Mouse (Mus musculus) myocyte (in vitro differentiated cells): ENCODE results near the gene Ces2g. TPM values are rescaled to one million over a fixed set of nuclear protein-coding genes. Genes with fewer than 3 reads are reported as not detected.

ENCODE experiments used
- H3K27me3 ChIP-seq: one replicate; pipeline ENCODE4 v1.6.1; 2011; ENCODE audit not compliant: control insufficient read depth, insufficient read depth, insufficient read length
- H3K36me3 ChIP-seq: one replicate; pipeline ENCODE4 v1.6.1; 2011; ENCODE audit not compliant: control insufficient read depth, insufficient read depth
- H3K4me2 ChIP-seq: one replicate; pipeline ENCODE4 v1.6.1; 2011; ENCODE audit warnings: low read depth, control low read depth
- H3K4me3 ChIP-seq: one replicate; pipeline ENCODE4 v1.5.1; 2011; ENCODE audit warnings: mild to moderate bottlenecking, control low read depth, moderate library complexity
- H3K79me2 ChIP-seq: one replicate; pipeline ENCODE4 v1.6.1; 2011; ENCODE audit not compliant: control insufficient read depth, insufficient read depth
- H3ac ChIP-seq: one replicate; pipeline ENCODE4 v1.6.1; 2011; ENCODE audit not compliant: control insufficient read depth, insufficient read length
- CEBPB ChIP-seq: IDR thresholded peaks from 2 replicates; pipeline ENCODE4 v1.6.1; 2011; ENCODE audit warnings: mild to moderate bottlenecking, moderate library complexity; ENCODE audit not compliant: poor library complexity, insufficient read depth, severe bottlenecking
- E2F4 ChIP-seq: IDR thresholded peaks from one replicate; pipeline ENCODE4 v1.6.1; 2011; ENCODE audit warnings: mild to moderate bottlenecking, control low read depth, moderate library complexity; ENCODE audit not compliant: insufficient read depth
- MAX ChIP-seq: IDR thresholded peaks from one replicate; pipeline ENCODE4 v1.6.1; 2011; ENCODE audit warnings: low read depth, mild to moderate bottlenecking, control low read depth
- MYOD1 ChIP-seq, 3 experiments: IDR thresholded peaks; one replicate each; pipeline ENCODE4 v1.6.1; 2011; ENCODE audit warnings: control low read depth in 2 of 3, low read depth in 2 of 3, mild to moderate bottlenecking in 2 of 3, moderate library complexity in 1 of 3; ENCODE audit not compliant: insufficient read length in 2 of 3, control insufficient read depth in 1 of 3
- MYOG ChIP-seq, 3 experiments: IDR thresholded peaks; one replicate each; pipeline ENCODE4 v1.6.1; 2011; ENCODE audit warnings: control low read depth in 2 of 3, low read depth in 2 of 3, mild to moderate bottlenecking in 2 of 3; ENCODE audit not compliant: insufficient read length in 2 of 3, control insufficient read depth in 1 of 3, insufficient read depth in 1 of 3
- POLR2A ChIP-seq: IDR thresholded peaks from one replicate; pipeline ENCODE4 v1.6.1; 2011; ENCODE audit warnings: low read depth, mild to moderate bottlenecking, control low read depth, moderate library complexity; ENCODE audit not compliant: insufficient read length
- POLR2AphosphoS2 ChIP-seq: IDR thresholded peaks from one replicate; pipeline ENCODE4 v1.6.1; 2011; ENCODE audit warnings: low read depth, control low read depth; ENCODE audit not compliant: insufficient read length
- REST ChIP-seq: IDR thresholded peaks from one replicate; pipeline ENCODE4 v1.6.1; 2011; ENCODE audit warnings: mild to moderate bottlenecking, control low read depth, moderate library complexity; ENCODE audit not compliant: insufficient read depth, insufficient read length
- SRF ChIP-seq: IDR thresholded peaks from one replicate; pipeline ENCODE4 v1.6.1; 2011; ENCODE audit warnings: low read depth; ENCODE audit not compliant: control insufficient read depth, insufficient read length
- TCF12 ChIP-seq: IDR thresholded peaks from one replicate; pipeline ENCODE4 v1.6.1; 2011; ENCODE audit warnings: mild to moderate bottlenecking, control low read depth; ENCODE audit not compliant: poor library complexity, insufficient read depth, severe bottlenecking
- TCF3 ChIP-seq: IDR thresholded peaks from one replicate; pipeline ENCODE4 v1.6.1; 2011; ENCODE audit warnings: low read depth, control low read depth; ENCODE audit not compliant: insufficient read length
- USF1 ChIP-seq: IDR thresholded peaks from one replicate; pipeline ENCODE4 v1.6.1; 2011; ENCODE audit warnings: low read depth, mild to moderate bottlenecking, control low read depth, moderate library complexity
- polyA plus RNA-seq: library from polyadenylated mRNA; unstranded; fragments of >200 nt; fragmentation: generic; extraction: Trizol; gene quantifications from one replicate; pipeline ENCODE4 v1.2.1, GENCODE M21; 2012; ENCODE audit warnings: missing spikeins

Ces2g gene
- polyA plus RNA-seq, 1 experiment = 0.30 TPM

GRCm38 (mm10) chr8:104949031-104949430 lies 12.5 kb upstream of the Ces2g start:
- Histone ChIP-seq H3ac (no peak overlapping the region), H3K27me3 (no peaks in the 10 kb centered on the region), H3K4me3 (no peak overlapping the region), H3K4me2 (no peak overlapping the region), H3K36me3 (no peaks in the 10 kb centered on the region), H3K79me2 (no peaks in the 10 kb centered on the region)
- TF ChIP-seq POLR2AphosphoS2 = no peak
- no peak for TF ChIP-seq MAX
- no peak for TF ChIP-seq SRF
- no peak for TF ChIP-seq REST

DNA sequence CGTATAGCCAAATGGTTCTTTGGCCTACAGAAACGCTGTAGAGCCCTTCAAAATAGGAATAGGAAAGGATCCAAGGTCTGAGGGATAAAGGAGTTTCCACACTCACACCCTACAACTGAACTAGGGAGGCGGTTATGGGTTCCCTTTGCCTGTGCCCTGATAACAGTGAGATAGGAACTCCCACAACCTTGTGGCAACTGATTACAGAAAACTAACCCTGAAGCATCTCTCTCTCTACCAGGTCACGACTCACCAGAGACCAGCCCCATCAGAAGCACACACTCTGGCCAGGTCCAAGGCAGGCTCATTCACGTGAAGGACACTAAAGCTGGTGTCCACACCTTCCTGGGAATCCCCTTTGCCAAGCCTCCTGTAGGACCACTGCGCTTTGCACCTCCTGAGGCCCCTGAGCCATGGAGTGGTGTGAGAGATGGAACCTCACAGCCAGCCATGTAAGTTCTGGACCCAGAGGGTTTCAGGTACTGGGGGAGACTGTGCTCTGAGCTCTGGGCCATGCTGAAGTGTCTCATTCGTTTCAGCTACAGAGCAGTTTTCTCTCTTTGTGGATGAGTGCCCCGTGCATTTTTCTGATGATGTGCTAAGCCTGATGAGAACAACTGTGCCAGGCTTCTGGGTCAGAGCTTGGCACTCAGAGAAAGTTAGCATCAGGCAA lies 847 bp downstream of the Ces2g start:
- H3K4me3 ChIP-seq = no peak overlapping the region
- TF ChIP-seq USF1 = no peak
- TF ChIP-seq SRF = no peak
- no peak for TF ChIP-seq REST
- TF ChIP-seq MYOD1 (IDR thresholded peaks at IDR 0.05; ENCODE audit: control insufficient read depth in 1 of 3, insufficient read length in 2 of 3, low read depth in 2 of 3) = no peak
- TF ChIP-seq TCF3 = no peak
- no peak for TF ChIP-seq E2F4
- no peak for TF ChIP-seq TCF12
- TF ChIP-seq POLR2AphosphoS2 = no peak
- H3K79me2 ChIP-seq = no peaks in the 10 kb centered on the region
- no peaks in the 10 kb centered on the region for H3K36me3 ChIP-seq
- H3K27me3 ChIP-seq = no peaks in the 10 kb centered on the region
- no peak overlapping the region for H3K4me2 ChIP-seq
- no peak overlapping the region for H3ac ChIP-seq

GRCm38 (mm10) chr8:104963375-104963894 lies 1.9 kb downstream of the Ces2g start:
- no peak for TF ChIP-seq E2F4
- TF ChIP-seq POLR2AphosphoS2 = no peak
- TF ChIP-seq REST = no peak
- TF ChIP-seq MYOD1 (IDR thresholded peaks at IDR 0.05; ENCODE audit: control insufficient read depth in 1 of 3, insufficient read length in 2 of 3, low read depth in 2 of 3) = no peak
- TF ChIP-seq MYOG (IDR thresholded peaks at IDR 0.05; ENCODE audit: control insufficient read depth in 1 of 3, insufficient read depth in 1 of 3, insufficient read length in 2 of 3, low read depth in 2 of 3) = no peak
- TF ChIP-seq USF1 = no peak
- no peak for TF ChIP-seq SRF
- TF ChIP-seq TCF12 = no peak
- no peak for TF ChIP-seq POLR2A
- no peak for TF ChIP-seq MAX
- TF ChIP-seq TCF3 = no peak
- TF ChIP-seq CEBPB = no peak
- no peak overlapping the region for H3K4me3 ChIP-seq
- no peaks in the 10 kb centered on the region for H3K36me3 ChIP-seq
- no peaks in the 10 kb centered on the region for H3K79me2 ChIP-seq
- H3K4me2 ChIP-seq = no peak overlapping the region
- H3ac ChIP-seq = no peak overlapping the region
- no peaks in the 10 kb centered on the region for H3K27me3 ChIP-seq

DNA sequence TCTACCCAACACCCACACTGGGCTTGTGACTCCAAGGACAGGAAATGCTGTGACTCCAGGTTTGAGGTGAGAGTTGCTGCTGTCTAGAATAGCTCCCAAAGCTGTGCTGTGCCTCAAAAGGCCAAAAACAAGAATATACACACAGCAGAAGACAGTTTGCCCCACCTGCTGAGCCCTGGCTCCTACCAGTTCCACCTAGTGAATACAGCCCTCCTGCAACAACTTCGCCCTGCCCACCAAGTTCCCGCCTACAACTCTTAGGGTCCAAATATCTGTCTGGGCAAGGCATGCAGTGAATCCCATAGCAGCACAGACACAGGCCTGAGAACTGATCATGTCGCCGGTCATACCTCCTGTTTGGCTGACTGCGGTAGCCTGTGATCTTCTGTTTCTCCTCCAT lies 22.6 kb downstream of the Ces2g start:
- H3K36me3 ChIP-seq = no peaks in the 10 kb centered on the region
- TF ChIP-seq MAX = no peak
- TF ChIP-seq SRF = no peak
- no peak for TF ChIP-seq E2F4
- TF ChIP-seq MYOG (IDR thresholded peaks at IDR 0.05; ENCODE audit: control insufficient read depth in 1 of 3, insufficient read depth in 1 of 3, insufficient read length in 2 of 3, low read depth in 2 of 3) = no peak
- no peak for TF ChIP-seq TCF3
- TF ChIP-seq MYOD1 (IDR thresholded peaks at IDR 0.05; ENCODE audit: control insufficient read depth in 1 of 3, insufficient read length in 2 of 3, low read depth in 2 of 3) = no peak
- no peak for TF ChIP-seq CEBPB
- TF ChIP-seq POLR2AphosphoS2 = no peak
- TF ChIP-seq POLR2A = no peak
- no peak for TF ChIP-seq TCF12
- TF ChIP-seq REST = no peak
- TF ChIP-seq USF1 = no peak
- no peak overlapping the region for H3K4me3 ChIP-seq
- H3K27me3 ChIP-seq = no peaks in the 10 kb centered on the region
- H3K79me2 ChIP-seq = no peaks in the 10 kb centered on the region
- H3ac ChIP-seq = no peak overlapping the region
- no peak overlapping the region for H3K4me2 ChIP-seq

- no peak overlapping the region for H3ac ChIP-seq
- H3K36me3 ChIP-seq = no peaks in the 10 kb centered on the region
- H3K4me3 ChIP-seq = no peak overlapping the region
- no peaks in the 10 kb centered on the region for H3K79me2 ChIP-seq
- TF ChIP-seq USF1 = no peak
- TF ChIP-seq POLR2A = no peak
- TF ChIP-seq CEBPB = no peak
- TF ChIP-seq TCF12 = no peak
- TF ChIP-seq REST = no peak
- TF ChIP-seq POLR2AphosphoS2 = no peak
- no peak for TF ChIP-seq SRF
- TF ChIP-seq E2F4 = no peak
- no peak for TF ChIP-seq MAX
- TF ChIP-seq MYOG (IDR thresholded peaks at IDR 0.05; ENCODE audit: control insufficient read depth in 1 of 3, insufficient read depth in 1 of 3, insufficient read length in 2 of 3, low read depth in 2 of 3) = no peak
- no peak for TF ChIP-seq TCF3
- TF ChIP-seq MYOD1 (IDR thresholded peaks at IDR 0.05; ENCODE audit: control insufficient read depth in 1 of 3, insufficient read length in 2 of 3, low read depth in 2 of 3) = no peak
- H3K4me2 ChIP-seq = no peak overlapping the region
- no peaks in the 10 kb centered on the region for H3K27me3 ChIP-seq
These were observed 23.4 kb downstream of the Ces2g start for GRCm38 (mm10) chr8:104984942-104985341.
